Mouse (Mus musculus): ENCODE data around the gene C87414.
"Not testable (repeated sequence)": the region's sequence is repeated elsewhere in the genome, so short reads cannot be mapped to it uniquely, and the experiment has no call there.

C87414 gene

DNA sequence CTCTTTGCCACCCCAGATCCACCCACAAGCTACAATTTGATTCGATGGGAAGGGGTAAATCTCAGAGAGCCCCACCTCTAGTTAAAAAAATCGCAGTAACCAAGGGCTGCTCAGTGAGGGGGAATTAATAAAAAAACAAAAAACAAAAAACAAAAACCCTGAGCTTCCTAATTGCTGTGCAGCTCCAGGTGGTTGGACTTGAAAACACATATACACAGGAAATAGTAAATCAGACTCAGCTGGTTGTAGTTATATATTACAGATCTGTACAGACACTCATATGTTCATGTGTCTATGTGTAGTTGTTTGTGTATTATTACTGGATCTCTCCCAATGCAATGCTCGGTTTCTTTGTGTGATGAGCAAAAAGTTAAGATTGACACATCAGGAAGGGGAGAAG is at the start of gene C87414:
Gene C87414 (minus strand): TSS at position 101 of the 400 bp plus-strand sequence.
- in situ Hi-C loops (cut with MseI, MboI) = not testable (repeated sequence)

DNA sequence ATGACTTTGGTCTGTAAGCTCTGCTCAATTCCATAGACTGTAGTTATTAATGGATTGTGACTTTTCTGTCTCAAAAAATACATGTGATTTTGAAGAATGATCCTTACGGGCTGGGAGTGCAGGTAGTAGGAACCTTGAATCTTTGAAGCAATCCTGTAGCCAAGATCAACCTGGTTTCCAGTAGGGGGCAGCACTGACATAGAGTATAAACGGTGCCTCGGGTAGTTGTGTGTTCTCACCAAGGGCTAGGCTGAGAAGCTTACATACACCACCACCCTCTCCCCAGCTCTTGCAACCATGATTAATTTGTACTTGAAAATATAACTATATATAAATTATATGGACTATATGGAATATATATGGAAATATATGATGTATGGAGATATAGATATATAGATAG is 13.3 kb upstream of the C87414 start:
- in situ Hi-C loops (cut with MseI, MboI) = not testable (repeated sequence)

Data from mouse trophoblast stem cell (cell line).